Mouse (Mus musculus) urinary bladder, adult 2 months (tissue): ENCODE data around the gene Impdh2. TPM values are rescaled to one million over a fixed set of nuclear protein-coding genes. Genes with fewer than 3 reads are reported as not detected.
A peak's percentile ranks its signal among the peaks of the same experiment; 100 is the strongest.

Experiments
- DNase-seq: peaks from one replicate; pipeline ENCODE4 v3.0.0; 2022; ENCODE audit warnings: low spot score
- polyA plus RNA-seq: library from polyadenylated mRNA; depleted of rRNA; stranded (reverse); fragments of >200 nt; gene quantifications from 2 replicates; pipeline ENCODE4 v1.2.3, GENCODE M21; 2012

Gene Impdh2
- polyA plus RNA-seq, 1 experiment = 106 TPM

DNA sequence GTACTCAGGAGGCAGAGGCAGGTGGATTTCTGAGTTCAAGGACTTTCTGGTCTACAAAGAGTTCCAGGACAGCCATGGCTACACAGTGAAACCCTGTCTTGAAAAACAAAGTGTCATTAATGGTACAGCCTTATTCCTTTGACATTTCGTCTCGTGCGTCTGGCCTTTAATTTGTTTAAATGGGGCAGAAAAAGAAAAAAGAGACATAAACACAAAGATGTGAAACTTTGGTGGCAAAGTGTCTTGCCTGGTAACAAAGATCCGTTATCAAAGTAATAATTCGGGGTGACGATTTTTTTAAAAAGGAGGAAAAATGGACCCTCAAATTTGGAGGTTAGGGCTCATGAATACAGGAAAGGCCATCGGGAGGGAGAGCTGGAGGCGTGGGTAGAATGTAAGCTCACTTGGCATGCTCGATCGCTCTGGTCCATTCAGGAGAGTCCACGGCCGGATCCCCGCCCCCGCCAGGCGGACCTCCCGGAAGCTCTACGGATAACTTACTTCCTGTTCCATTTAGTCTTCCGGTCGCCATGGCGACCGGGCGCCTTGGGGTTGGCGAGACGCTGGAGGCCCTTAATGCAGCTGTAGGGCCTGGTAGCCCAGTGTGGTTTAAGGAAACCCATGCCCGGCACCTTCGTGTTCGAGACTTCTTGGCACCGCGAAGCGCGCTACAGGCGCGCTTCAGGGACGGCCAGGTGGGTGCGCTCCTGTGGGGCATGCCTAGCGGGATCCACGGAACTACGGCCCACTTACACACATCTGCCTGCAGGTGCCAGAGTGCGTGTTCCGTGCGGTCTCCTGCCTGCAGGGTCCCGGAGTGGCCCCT, 9.5 kb downstream of the Impdh2 start, which contains the start of gene Dalrd3:
Gene Dalrd3, plus strand, starts transcription at position 506 of the 826 bp plus-strand sequence.
- peak; percentile 66 for DNase-seq

DNA sequence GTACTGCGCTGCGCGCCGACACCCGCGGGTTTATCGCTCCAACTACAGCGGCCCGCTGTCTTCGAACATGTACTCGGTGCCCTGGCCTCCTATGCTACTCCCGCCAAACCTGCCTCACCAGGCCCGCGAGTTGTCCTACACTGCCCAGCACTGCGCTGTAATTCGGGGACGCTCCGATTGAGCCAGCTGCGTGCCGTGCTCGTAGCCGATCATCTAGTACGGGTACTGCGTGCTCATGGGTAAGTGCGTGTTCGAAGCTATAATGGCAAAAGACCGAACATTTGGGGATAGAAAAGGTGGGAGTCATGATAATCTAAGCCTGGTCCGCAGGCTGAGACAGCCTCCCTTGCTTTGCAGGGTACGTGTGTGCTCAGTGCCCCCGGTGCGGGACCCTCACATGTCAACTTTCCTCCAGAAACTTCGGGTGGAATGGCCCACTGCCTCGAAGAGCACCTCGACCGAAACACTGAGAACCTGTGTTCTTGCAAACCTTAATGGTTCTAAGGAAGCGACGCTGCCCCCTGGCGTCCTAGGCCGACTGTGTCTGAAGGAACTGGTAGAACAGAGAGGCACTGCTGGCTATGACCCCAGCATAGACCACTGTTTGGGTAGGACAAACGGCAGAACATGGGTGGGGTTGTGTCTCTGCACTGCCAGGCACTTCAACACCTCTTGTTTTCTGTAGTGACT, 10.3 kb downstream of the Impdh2 start:
- no peak for DNase-seq

GRCm38 (mm10) chr9:108571401-108571973, 11.4 kb downstream of the Impdh2 start:
- DNase-seq = no peak

DNA sequence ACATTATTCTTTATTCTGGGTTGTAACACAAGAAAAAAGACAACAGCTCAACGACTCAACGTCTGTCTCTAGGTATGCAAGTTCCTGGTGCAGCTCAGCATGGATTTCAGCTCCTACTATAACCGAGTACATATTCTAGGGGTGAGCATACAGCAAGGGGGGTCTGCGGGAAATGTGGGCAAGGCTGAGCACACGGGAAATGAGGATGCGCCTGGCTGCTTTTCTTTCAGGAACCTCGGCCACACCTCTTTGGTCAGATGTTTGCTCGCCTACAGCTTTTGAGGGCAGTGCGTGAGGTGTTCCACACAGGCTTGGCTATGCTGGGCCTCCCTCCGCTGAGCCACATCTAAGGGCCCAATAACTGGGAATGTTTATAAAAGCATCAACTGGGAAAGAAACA, 12.2 kb downstream of the Impdh2 start:
- no peak for DNase-seq

DNA sequence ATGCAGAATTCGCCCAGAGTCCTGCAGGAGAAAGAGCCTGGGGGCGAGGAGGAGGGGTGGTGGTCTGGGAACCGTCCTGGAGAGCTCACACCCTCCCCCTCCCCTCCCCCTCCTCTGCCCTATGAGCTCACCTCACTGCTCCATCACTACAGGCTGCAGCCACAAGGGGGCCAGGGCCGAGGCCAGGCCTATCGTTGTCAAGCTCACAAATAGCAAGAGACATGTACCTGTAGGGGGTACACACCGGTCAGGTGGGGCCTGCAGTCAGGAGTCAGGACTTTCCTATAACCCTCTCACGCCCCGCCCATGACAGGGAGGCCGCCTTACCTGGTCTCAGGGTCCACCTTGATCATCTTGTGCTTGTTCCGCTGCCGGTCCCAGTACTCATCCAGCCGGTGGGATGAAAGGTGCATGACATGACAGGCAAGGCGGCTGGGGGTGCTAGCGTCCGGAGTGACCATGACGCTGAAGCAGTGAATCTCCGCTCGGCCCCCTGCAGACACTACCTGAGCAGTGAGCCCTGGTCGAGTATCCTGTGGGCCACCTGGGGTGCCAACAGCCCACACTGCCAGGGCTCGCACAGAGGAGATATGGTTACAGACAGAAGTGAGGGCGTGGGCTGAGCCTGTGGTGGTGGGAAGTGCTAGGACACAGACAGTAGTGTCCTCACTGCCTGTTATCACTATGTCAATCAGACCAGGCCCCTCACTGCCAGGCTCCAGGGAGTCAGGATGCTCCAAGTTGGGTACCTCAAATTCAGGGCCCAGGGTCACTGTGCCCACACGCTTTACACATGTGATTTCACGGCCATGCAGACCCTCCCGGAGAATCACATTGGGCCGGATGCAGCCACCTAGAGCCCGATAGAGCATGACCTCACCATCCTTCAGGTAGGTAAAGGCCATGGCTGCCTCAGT, 13.9 kb downstream of the Impdh2 start:
- no peak for DNase-seq

DNA sequence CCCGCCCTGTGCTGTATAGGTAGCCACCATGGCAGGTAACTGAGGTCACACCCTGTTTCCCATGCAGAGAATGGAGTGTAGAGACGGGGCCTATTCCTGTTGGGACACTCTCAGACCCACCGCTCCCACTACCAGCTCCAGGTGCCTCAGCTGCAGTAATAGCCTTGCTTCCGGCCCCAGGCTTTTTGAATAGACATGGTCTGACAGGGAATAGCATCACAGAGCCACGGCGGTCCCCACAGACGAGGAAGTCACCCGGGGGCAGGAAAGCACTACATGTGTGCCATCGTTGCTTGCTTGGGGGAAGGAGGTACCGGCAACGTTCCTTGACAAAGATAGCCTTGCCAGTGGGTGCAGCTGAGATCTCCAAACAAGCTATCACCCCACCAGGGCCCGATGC, 14.8 kb downstream of the Impdh2 start:
- DNase-seq = no peak

- DNase-seq = no peak
These were observed 15.5 kb downstream of the Impdh2 start for GRCm38 (mm10) chr9:108575321-108576297.

GRCm38 (mm10) chr9:108577025-108577424, 16.9 kb downstream of the Impdh2 start:
- no peak for DNase-seq

DNA sequence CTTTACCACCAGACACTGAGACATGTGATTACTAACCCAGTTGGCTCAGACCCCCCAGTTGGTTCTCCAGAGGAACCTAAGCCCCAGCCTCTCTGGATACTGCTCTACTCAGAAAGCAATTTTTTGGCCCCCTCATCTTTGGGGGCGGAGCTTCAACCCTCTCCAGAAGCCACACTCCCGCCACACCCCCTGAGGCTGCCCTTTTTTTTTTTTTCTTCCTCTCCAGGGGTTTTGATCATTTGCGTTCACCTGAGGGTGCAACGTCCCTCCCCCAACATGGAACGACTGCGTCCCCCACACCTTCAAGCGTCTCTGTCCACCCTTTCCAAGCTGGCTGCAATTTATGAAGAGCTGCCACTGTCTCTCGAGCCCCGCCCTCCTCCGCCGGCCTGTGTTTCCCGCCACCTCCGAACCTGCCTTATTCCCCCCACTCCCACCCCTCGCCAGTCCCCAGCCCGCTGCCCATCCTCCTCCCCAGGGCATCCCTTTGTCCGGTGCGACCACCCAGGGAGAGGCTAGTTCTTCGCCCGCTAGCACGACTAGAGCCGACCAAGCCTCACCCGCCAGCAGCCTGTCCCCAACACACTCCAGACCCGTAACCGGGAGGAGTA, 18.0 kb downstream of the Impdh2 start:
- DNase-seq = no peak

GRCm38 (mm10) chr9:108578545-108579343, 18.7 kb downstream of the Impdh2 start, which contains the start of gene Wdr6:
Gene Wdr6 (minus strand): TSS chr9:108578739.
- DNase-seq = peak; percentile 77

GRCm38 (mm10) chr9:108579344-108579690, 19.2 kb downstream of the Impdh2 start:
- no peak for DNase-seq

GRCm38 (mm10) chr9:108587571-108588180, 27.6 kb downstream of the Impdh2 start:
- DNase-seq = no peak

- DNase-seq = no peak
These were observed 29.1 kb downstream of the Impdh2 start for GRCm38 (mm10) chr9:108589229-108589628.

DNA sequence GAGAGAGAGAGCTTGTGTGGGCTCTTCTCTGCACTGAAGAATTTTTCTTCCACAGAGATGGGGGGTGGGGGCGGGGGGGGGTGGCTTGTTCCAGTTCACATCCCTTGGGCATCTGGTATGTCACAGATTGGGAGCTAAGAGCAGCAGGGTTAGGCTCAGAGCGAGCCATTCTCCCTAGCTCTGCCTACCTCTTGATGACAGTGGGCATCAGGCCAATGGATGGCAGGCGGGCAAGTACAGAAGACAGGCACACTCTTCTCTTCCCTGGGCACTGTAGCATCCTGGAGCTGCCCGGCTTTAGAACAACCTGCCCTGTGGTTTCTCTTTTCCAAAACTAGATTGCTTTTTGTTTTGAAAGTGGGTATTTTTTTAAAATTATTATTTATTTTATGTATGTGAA, 31.4 kb downstream of the Impdh2 start:
- DNase-seq = no peak

- no peak for DNase-seq
These were observed 34.3 kb downstream of the Impdh2 start for GRCm38 (mm10) chr9:108594354-108594753.

DNA sequence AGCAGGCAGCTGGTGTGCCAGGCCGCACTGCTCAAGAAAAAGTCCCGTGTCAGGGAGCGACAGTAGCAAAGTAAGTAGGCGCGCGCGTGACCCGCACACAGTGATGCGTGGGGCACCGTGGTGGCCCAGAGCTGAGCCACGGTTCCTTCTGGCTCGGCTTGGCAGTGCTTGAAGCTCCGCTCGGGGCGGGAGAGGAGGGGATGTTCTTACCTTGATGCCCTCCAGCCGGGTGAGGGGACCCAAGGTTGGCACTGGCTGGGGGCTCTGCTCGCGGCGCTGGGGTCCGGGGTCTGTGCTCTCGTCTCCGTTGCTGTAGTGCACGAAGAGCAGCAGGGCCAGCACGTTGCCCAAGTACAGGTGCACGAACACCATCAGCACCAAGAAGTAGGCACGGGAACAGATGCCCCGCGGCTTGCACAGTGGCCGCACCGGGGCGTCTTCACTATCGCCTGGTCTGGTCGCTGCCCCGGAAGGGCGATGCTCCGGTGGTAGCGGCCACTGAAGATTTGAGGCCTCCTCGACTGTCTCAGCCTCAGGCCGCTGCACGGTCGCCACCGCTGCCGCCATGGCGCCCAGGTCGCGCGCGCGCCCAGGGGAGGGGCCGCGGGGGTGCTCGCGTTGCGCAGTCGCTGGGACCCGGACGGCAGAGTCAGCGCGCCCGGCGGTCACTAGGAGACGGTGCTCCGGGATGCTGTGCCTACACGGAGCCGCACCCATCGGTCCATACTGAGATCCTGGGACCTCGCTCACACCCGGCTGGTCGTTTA, 37.1 kb downstream of the Impdh2 start, which contains the start of gene P4htm:
Gene P4htm, minus strand, starts transcription at position 670 of the 767 bp plus-strand sequence.
- DNase-seq = peak; percentile 60

DNA sequence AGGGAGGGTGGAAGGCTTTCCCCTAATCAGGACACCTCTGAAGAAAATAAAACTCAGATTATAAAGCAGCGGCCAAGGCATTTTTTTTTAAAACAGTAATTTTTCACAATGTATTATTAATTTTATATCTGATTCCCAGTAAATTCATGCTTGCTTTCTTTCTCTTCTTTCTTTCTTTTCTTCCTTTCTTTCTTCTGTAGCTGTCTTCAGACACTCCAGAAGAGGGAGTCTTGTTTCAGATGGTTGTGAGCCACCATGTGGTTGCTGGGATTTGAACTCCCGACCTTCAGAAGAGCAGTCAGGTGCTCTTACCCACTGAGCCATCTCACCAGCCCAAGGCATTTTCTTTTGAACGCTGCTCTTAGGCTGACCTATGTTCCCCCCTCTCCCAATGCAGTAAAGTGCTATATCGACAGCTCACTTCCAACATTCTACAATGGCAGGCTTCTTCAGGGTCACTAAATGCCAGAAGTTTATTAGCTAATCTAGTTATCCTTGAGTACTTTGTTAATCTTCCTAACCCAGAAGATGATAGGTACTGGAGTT, 39.0 kb downstream of the Impdh2 start:
- no peak for DNase-seq

GRCm38 (mm10) chr9:108600011-108600410, 39.9 kb downstream of the Impdh2 start:
- no peak for DNase-seq
